Mouse (Mus musculus) heart, embryonic 14.5 days (tissue): ENCODE data around the gene Myo3b. TPM values are rescaled to one million over a fixed set of nuclear protein-coding genes. Genes with fewer than 3 reads are reported as not detected.

Experiments
- ATAC-seq: fragments of 200-750 bp; cut with Nextera tagmentation; 2 replicates; pipeline ENCODE4 v1.8.0; 2017; ENCODE audit warnings: low read depth, moderate TSS enrichment; ENCODE audit not compliant: insufficient number of reproducible peaks, insufficient read depth, low FRiP score
- H3K27ac ChIP-seq, 2 experiments: fragments of 200-500 bp in 1 of 2; fragments of 300-500 bp in 1 of 2; sonication (generic) in 1 of 2; replicated peaks in 1 of 2; 2 replicates each; pipeline ENCODE4 v1.5.1; 2012 to 2014; ENCODE audit warnings: low read depth in 2 of 2, low read length in 2 of 2, control low read depth in 1 of 2, mild to moderate bottlenecking in 1 of 2, mixed read lengths in 1 of 2; ENCODE audit not compliant: control insufficient read depth in 1 of 2, insufficient read depth in 1 of 2
- H3K27me3 ChIP-seq: fragments of 300-500 bp; sonication (generic); 2 replicates; pipeline ENCODE4 v1.6.1; 2014; ENCODE audit warnings: mild to moderate bottlenecking, low read length, control low read depth; ENCODE audit not compliant: control insufficient read depth, insufficient read depth
- H3K36me3 ChIP-seq: fragments of 300-500 bp; sonication (generic); 2 replicates; pipeline ENCODE4 v1.6.1; 2014; ENCODE audit warnings: mild to moderate bottlenecking, control low read depth, low read length, mixed read lengths; ENCODE audit not compliant: control insufficient read depth, insufficient read depth
- H3K4me1 ChIP-seq, 2 experiments: fragments of 200-500 bp in 1 of 2; fragments of 300-500 bp in 1 of 2; sonication (generic) in 1 of 2; 2 replicates each; pipeline ENCODE4 v1.6.1; 2012 to 2014; ENCODE audit warnings: low read length in 2 of 2, control low read depth in 1 of 2, mixed read lengths in 1 of 2; ENCODE audit not compliant: control insufficient read depth in 2 of 2, insufficient read depth in 2 of 2
- H3K4me2 ChIP-seq: fragments of 300-500 bp; sonication (generic); 2 replicates; pipeline ENCODE4 v1.6.1; 2014; ENCODE audit warnings: mild to moderate bottlenecking, low read length
- H3K4me3 ChIP-seq, 2 experiments: fragments of 200-500 bp in 1 of 2; fragments of 300-500 bp in 1 of 2; sonication (generic) in 1 of 2; 2 replicates each; pipeline ENCODE4 v1.5.1; 2012 to 2014; ENCODE audit warnings: low read length in 2 of 2, mild to moderate bottlenecking in 2 of 2, control low read depth in 1 of 2, low read depth in 1 of 2, moderate library complexity in 1 of 2; ENCODE audit not compliant: control insufficient read depth in 1 of 2, insufficient read depth in 1 of 2
- H3K9ac ChIP-seq: fragments of 300-500 bp; sonication (generic); 2 replicates; pipeline ENCODE4 v1.6.1; 2014; ENCODE audit warnings: mild to moderate bottlenecking, low read length
- H3K9me3 ChIP-seq: fragments of 300-500 bp; sonication (generic); 2 replicates; pipeline ENCODE4 v1.6.1; 2016; ENCODE audit warnings: low read length, control low read depth; ENCODE audit not compliant: control insufficient read depth
- WGBS: fragments of 180-500 bp; shearing (Covaris S2); extraction: QIAGEN DNeasy Blood & Tissue Kit; methylation state at CpG from one replicate; pipeline ENCODE4 v1.1.7; 2014; 5-methylcytosine and 5-hydroxymethylcytosine counted together
- polyA plus RNA-seq: library from polyadenylated mRNA; unstranded; fragments of >200 nt; fragmentation: Nextera tagmentation; extraction: Ambion mirVana; gene quantifications from 2 replicates; pipeline ENCODE4 v1.2.1, GENCODE M21; 2014

Myo3b gene
- polyA plus RNA-seq, 1 experiment from 2014 or later = 0.43 TPM

DNA sequence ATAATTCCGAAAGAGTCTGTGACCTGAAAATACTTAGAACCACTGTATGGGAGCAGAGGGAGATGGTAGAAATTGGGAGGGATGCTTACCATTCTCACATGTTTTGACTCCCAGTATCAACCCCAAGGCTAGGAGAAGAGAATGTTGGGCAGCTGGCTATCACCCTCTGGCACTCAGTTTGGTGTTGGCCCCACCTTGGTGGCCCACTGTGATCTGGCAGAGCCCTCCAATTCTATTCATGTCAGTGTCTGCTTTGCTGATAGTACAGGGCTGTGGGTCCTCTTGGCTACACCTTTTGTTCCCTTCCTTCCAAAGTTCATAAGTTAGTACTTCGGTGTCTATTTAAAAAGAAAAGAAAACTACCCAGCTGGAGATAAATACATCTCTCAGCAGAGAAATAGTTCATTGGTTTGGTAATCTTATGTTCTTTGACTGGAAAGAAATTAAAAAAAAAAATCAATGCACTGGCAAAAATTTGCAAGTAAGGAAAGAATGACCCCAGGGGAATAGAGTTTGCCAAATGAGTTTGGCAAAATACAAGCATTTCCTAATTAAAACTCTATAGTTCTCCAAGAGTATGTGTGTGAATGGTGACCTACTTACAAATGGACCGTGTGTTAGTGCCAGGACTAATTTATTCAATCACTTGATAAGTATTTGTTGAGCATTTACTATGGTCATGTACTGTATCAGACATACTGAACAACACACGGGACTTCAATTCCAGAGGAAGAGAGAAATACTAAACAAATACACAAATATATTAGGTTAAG, 98.5 kb downstream of the Myo3b start:
- ATAC-seq = no peak
- H3K9me3 ChIP-seq = no peaks in the 10 kb centered on the region
- no peak overlapping the region for H3K4me2 ChIP-seq
- no peak overlapping the region for H3K4me3 ChIP-seq
- H3K9ac ChIP-seq = no peak overlapping the region
- no peak overlapping the region for H3K27ac ChIP-seq
- H3K36me3 ChIP-seq = no peaks in the 10 kb centered on the region
- no peaks in the 10 kb centered on the region for H3K4me1 ChIP-seq
- 87% methylated on average over 4 of the region's 4 CpGs for WGBS
- peaks cover 12% of the 10 kb centered on the region; the same call in 1 of the 2 replicates for H3K27me3 ChIP-seq

DNA sequence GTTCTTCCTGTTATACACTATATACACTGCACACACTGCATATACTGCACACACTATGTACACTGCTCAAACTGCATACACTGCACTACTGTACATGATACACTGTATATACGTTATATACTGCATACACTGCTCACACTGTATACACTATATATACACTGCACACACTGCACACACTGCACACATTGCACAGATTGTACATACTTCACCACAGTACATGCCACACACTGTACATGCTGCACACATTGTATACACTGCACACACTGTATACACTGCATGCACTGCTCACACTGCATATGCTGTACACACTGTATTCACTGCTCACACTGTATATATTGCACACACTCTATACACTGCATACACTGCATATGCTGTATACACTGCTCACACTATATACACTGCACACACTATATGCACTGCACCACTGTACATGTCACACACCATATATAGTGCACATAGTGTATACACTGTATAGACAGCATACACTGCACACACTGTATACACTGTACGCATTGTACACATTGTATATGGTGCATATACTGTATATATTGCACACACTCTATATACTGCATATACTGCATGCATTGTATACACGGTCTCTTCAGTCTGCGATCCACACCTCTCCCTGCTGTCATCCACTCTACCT, 104.7 kb downstream of the Myo3b start:
- H3K4me3 ChIP-seq = no peak overlapping the region
- no peak for ATAC-seq
- no peak overlapping the region for H3K9ac ChIP-seq

DNA sequence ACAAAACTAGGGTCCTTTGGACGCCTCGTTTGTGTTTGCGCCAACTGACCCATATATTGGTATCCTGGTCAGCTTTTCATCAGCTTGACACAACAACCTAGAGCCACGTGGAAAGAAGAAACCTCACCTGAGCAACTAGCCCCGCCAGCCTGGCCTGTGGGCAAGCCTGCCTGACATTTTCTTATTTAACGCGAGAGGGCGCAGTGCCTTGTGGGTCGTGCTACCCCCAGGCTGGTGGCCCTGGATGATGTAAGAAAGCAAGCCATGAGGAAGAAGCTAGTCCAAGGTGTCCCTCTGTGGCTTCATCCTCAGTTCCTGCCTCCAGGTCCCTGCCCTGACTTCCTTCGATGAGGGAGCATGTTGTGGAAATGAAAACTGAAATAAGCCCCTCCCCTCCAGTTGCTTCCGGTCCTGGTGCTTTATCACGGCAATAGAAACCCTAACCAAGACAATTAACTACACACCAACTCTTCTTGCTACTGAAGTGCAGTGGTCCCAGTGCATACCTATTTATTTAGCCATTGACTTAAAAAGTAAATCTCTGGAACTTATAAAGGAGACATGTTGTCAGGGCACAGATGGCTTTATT, 108.2 kb downstream of the Myo3b start:
- Histone ChIP-seq H3K4me3 (no peak overlapping the region), H3K27me3 (no peaks in the 10 kb centered on the region), H3K4me2 (no peak overlapping the region), H3K9ac (no peak overlapping the region), H3K36me3 (no peaks in the 10 kb centered on the region), H3K9me3 (no peaks in the 10 kb centered on the region), H3K4me1 (no peaks in the 10 kb centered on the region), H3K27ac (no peak overlapping the region)
- WGBS = 50% methylated on average over 12 of the region's 12 CpGs
- ATAC-seq = no peak

More for the DNA sequence above, 104.7 kb downstream of the Myo3b start:
- Histone ChIP-seq H3K27me3 (no peaks in the 10 kb centered on the region), H3K9me3 (no peaks in the 10 kb centered on the region), H3K27ac (no peak overlapping the region), H3K36me3 (no peaks in the 10 kb centered on the region), H3K4me1 (no peaks in the 10 kb centered on the region), H3K4me2 (no peak overlapping the region)
- WGBS = 86% methylated on average over 4 of the region's 4 CpGs

DNA sequence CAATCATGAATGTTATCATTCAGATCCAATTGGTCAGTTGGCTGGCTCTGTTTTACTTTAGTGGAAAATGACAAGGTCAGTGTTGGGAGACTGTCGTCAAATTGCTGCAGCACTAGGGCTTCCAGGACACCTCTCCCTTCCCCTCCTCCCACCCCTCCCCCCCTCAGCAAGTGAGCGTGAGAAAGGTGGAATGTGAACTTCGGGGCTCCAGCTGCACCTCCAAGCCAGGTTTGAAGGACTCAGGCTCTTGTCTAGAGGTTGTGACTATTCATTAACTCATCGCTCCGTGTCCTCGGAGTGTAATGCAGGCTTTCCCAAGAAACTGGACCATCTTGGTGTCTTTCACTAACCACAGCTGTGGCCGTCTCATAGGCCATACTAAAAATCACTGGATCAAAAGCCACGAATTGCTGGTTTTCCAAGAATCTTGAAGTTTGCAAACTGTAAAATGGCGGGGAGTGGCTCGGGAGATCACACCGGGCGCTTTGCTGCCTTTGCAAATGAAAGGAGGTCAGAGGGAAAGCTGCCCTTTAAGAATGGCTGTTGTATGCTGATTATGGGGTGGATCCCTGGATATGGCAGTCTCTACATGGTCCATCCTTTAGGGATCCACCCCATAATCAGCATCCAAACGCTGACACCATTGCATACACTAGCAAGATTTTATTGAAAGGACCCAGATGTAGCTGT, 110.0 kb downstream of the Myo3b start:
- WGBS = 65% methylated on average over 13 of the region's 13 CpGs
- Histone ChIP-seq H3K4me2 (no peak overlapping the region), H3K27ac (no peak overlapping the region), H3K9ac (no peak overlapping the region), H3K27me3 (no peaks in the 10 kb centered on the region), H3K36me3 (no peaks in the 10 kb centered on the region), H3K4me1 (no peaks in the 10 kb centered on the region), H3K4me3 (no peak overlapping the region), H3K9me3 (no peaks in the 10 kb centered on the region)
- no peak for ATAC-seq

DNA sequence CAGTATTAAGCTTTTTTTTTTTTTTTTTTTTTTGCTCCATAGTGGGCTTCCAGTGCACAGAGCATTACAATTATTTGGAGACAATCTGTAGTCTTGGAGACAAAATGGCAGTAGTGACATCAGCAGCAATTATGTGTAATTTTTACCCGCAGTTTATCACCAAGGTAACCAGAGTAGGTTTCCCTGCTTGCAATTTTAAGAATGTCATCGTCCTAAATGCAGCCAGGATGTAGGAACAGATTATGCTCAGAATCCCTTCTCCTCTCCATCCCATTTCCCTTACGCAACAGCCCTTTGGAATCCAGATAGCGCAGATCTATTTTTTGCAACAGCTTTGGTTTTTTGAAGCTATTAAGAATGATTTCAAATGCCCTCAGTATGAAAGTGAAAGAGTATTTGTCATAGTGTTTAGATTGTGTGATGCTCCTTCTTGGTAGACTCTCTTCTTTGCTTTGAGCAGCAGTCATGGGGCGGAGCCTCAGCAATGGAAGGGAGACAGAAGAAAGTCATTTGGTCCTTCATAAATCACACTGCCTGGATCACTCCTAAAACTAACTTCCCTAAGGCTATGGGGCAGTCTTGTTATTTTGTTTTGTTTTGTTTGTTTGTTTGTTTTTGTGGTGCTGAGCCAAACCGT, 111.6 kb downstream of the Myo3b start:
- WGBS = 74% methylated on average over 6 of the region's 6 CpGs
- Histone ChIP-seq H3K9me3 (no peaks in the 10 kb centered on the region), H3K9ac (no peak overlapping the region), H3K27ac (no peak overlapping the region), H3K4me1 (no peaks in the 10 kb centered on the region), H3K4me3 (no peak overlapping the region), H3K27me3 (no peaks in the 10 kb centered on the region), H3K4me2 (no peak overlapping the region), H3K36me3 (no peaks in the 10 kb centered on the region)
- ATAC-seq = no peak

DNA sequence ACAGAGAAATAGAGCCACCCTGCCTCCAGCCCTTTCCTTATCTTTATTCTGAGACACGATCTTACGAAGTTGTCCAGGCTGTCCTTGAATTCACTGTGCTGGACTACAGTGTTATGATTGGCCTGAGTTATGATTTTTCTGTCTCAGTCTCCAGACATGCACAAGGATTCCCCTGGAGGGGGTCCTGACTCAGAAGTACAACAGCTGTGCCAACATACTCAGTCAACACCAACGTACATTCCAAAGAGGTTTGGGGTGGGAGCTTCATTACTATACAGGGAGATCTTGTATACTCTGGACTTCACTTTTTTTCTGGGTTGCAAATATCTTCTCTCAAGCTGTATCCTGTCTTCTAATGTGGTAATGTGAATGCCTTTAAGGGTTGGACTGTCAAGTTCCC, 113.0 kb downstream of the Myo3b start:
- H3K4me2 ChIP-seq = no peak overlapping the region
- H3K9me3 ChIP-seq = no peaks in the 10 kb centered on the region
- H3K4me1 ChIP-seq = no peaks in the 10 kb centered on the region
- H3K36me3 ChIP-seq = no peaks in the 10 kb centered on the region
- H3K27ac ChIP-seq = no peak overlapping the region
- no peaks in the 10 kb centered on the region for H3K27me3 ChIP-seq
- 51% methylated on average over 3 of the region's 3 CpGs for WGBS
- no peak overlapping the region for H3K4me3 ChIP-seq
- no peak overlapping the region for H3K9ac ChIP-seq
- ATAC-seq = no peak

DNA sequence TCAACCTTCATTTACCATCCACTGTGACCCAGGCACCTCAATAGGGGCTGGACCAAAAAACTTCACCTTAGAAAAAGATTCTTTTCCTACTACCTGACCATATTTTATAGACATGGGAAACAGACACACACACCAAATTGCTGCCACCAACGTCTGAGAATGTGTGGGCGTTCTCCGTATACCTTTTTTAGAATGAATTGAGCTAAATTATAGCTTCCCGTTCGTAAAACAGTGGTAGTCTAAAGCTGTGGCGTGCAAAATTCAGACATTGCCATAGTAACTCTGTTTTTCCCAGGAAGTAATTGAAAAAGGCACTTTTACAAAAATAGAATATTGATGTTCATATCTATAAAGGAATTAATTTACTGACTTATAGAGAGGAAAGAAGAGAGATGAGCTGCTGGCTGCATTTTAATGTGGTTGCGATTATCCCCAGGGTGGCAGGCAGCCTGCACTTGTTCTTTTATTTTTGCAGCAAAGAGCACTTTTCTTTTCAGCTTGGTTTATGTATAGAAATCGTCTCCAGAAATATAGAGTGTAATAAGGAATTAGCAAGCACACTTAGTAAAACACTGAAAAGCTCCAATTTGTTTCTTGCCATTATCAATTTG, 116.4 kb downstream of the Myo3b start:
- no peak overlapping the region for H3K4me3 ChIP-seq
- H3K27me3 ChIP-seq = no peaks in the 10 kb centered on the region
- 86% methylated on average over 8 of the region's 8 CpGs for WGBS
- no peaks in the 10 kb centered on the region for H3K4me1 ChIP-seq
- H3K36me3 ChIP-seq = no peaks in the 10 kb centered on the region
- ATAC-seq = no peak
- no peak overlapping the region for H3K9ac ChIP-seq
- H3K27ac ChIP-seq = no peak overlapping the region
- H3K9me3 ChIP-seq = no peaks in the 10 kb centered on the region
- no peak overlapping the region for H3K4me2 ChIP-seq
